16 mouse cellular contexts compared by ENCODE assay signal in the genomic region with DNA sequence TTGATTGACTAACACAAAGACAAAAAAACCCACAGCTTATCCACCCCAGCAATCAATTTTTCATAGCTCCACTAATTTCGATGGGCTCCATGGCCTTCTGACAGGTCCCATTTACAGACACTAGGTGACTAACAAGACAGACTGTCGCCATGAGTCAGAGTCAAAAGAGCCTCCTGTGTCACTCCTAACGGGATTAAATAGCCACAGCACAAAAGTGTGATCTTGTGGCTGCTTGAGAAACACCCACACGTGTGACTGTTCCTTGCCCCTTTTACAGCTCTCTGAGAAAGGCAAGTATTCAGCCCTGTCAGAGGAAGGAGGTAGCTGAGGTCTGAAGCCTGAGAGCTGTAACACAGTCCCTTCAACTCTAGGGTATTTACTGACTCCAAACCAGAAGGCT. TPM values are rescaled to one million over a fixed set of nuclear protein-coding genes. Genes with fewer than 3 reads are reported as not detected.
A peak's percentile ranks its signal among the peaks of the same experiment; 100 is the strongest.
DNase-seq lines count a peak whose midpoint lies in the region.
"Had no signal": no experiment of that assay in that cellular context is flagged by ENCODE, and none has a peak within 500 bp of the region (broad histone marks: within the 10 kb centered on the region; RNA-seq: fewer than 3 reads in every experiment).

No protein-coding gene starts in this region.

- intact Hi-C loops in left cerebral cortex, postnatal 14 days (cut with DNase I): no loop called here

- DNase-seq in heart, adult 11 months: peak; percentile 73
- no peak for DNase-seq in heart, adult 9 months (ENCODE audit: low spot score in 2 of 2)
- DNase-seq in right cerebral cortex, adult 18-20 months: peak; percentile 36
- DNase-seq in right cerebral cortex, postnatal 36 days (ENCODE audit: low spot score in 2 of 2): no peak
- peak; percentile 32 for DNase-seq in Muller cell, postnatal 12 days (ENCODE audit: inconsistent ontology term)
- DNase-seq in layer of hippocampus, postnatal 14 days (ENCODE audit: low spot score in 2 of 2): no peak
- no peak for DNase-seq in left cerebral cortex, postnatal 14 days (ENCODE audit: low spot score in 2 of 2)
- DNase-seq: adrenal gland, postnatal 25 days; cerebellum, adult 2 months; cerebellum, adult 9-11 months; cerebellum, postnatal 25 days; forebrain, postnatal 0 days; gastrocnemius, postnatal 10 days; gastrocnemius, postnatal 36 days; heart, postnatal 10 days; heart, postnatal 36 days had no signal

RNA-seq across cellular contexts. Expression of gene Ehd3, which starts 49.8 kb away (rescaled TPM):
- total RNA-seq in layer of hippocampus, postnatal 14 days (2021): 100 to 1,000 TPM; 115 to 118 TPM
- total RNA-seq in left cerebral cortex, postnatal 14 days (2021): 10 to 100 TPM; 78.2 to 80.3 TPM

Comparison
In these comparisons a context has a peak if more than half of its experiments do, and no peak if none do; other contexts are left out.
1. DNase-seq: peak in heart, adult 11 months (single experiment), right cerebral cortex, adult 18-20 months (single experiment) and Muller cell, postnatal 12 days (single experiment); none in heart, adult 9 months (0 of 2), right cerebral cortex, postnatal 36 days (0 of 2), layer of hippocampus, postnatal 14 days (0 of 2) and left cerebral cortex, postnatal 14 days (0 of 2).